Mouse (Mus musculus) olfactory bulb, adult 2 months (tissue): ENCODE results near the gene Slc38a8.

Experiments used
- CTCF ChIP-seq: fragments of 200-500 bp; IDR thresholded peaks from 2 replicates; pipeline ENCODE4 v1.5.1; 2012; ENCODE audit warnings: low read depth, mild to moderate bottlenecking, low read length, moderate library complexity; ENCODE audit not compliant: insufficient read depth
- POLR2A ChIP-seq: fragments of 200-500 bp; IDR thresholded peaks from 2 replicates; pipeline ENCODE4 v1.6.1; 2012; ENCODE audit warnings: mild to moderate bottlenecking, low read depth, low read length, moderate library complexity; ENCODE audit not compliant: insufficient read depth

GRCm38 (mm10) chr8:119430250-119430649, 71.2 kb downstream of the Slc38a8 start:
- TF ChIP-seq CTCF (no peak), POLR2A (no peak)
